Comparison of ENCODE assay signal across 26 mouse cellular contexts in genomic region chr8:57927074-57927473, GRCm38 (mm10).
DNase-seq lines count a peak whose midpoint lies in the region; ATAC-seq lines count a peak whose summit lies in the region.
"Had no signal": no experiment of that assay in that cellular context is flagged by ENCODE, and none has a peak within 500 bp of the region (broad histone marks: within the 10 kb centered on the region; RNA-seq: fewer than 3 reads in every experiment).

No protein-coding gene starts in this region.

- no peak overlapping the region for H3K9ac ChIP-seq in forebrain, embryonic 14.5 days (ENCODE audit: low read length)
- H3K9ac ChIP-seq in forebrain, embryonic 16.5 days (replicated peaks; ENCODE audit: low read depth, low read length), result no peak overlapping the region
- H3K9ac ChIP-seq in neural tube, embryonic 13.5 days, result no peak overlapping the region
- H3K9ac ChIP-seq in neural tube, embryonic 15.5 days (replicated peaks), result no peak overlapping the region
- H3K9ac ChIP-seq: embryonic facial prominence, embryonic 13.5 days; embryonic facial prominence, embryonic 15.5 days; forebrain, embryonic 13.5 days had no signal

- WGBS in forebrain, embryonic 14.5 days, result 77% methylated on average over 6 of the region's 6 CpGs
- WGBS in forebrain, embryonic 16.5 days, result 70% methylated on average over 6 of the region's 6 CpGs
- WGBS in neural tube, embryonic 13.5 days, result 56% methylated on average over 6 of the region's 6 CpGs
- WGBS in neural tube, embryonic 15.5 days, result 58% methylated on average over 6 of the region's 6 CpGs

- peaks cover 17% of the 10 kb centered on the region for H3K4me1 ChIP-seq in forebrain, embryonic 14.5 days (ENCODE audit: control insufficient read depth, insufficient read depth, low read length)
- peaks cover 11% of the 10 kb centered on the region for H3K4me1 ChIP-seq in forebrain, embryonic 16.5 days (replicated peaks; ENCODE audit: control insufficient read depth, insufficient read depth, low read length)
- peaks cover 23% of the 10 kb centered on the region for H3K4me1 ChIP-seq in neural tube, embryonic 13.5 days (replicated peaks)
- H3K4me1 ChIP-seq in neural tube, embryonic 15.5 days, result peaks cover 6% of the 10 kb centered on the region; the same call in 1 of the 2 replicates
- H3K4me1 ChIP-seq: embryonic facial prominence, embryonic 13.5 days; embryonic facial prominence, embryonic 15.5 days had no signal

- H3K9me3 ChIP-seq in forebrain, embryonic 14.5 days (replicated peaks; ENCODE audit: control insufficient read depth, low read length), result no peaks in the 10 kb centered on the region
- no peaks in the 10 kb centered on the region for H3K9me3 ChIP-seq in forebrain, embryonic 16.5 days (ENCODE audit: control insufficient read depth, low read length)
- H3K9me3 ChIP-seq in neural tube, embryonic 13.5 days, result no peaks in the 10 kb centered on the region
- H3K9me3 ChIP-seq in neural tube, embryonic 15.5 days (replicated peaks), result no peaks in the 10 kb centered on the region
- H3K9me3 ChIP-seq: embryonic facial prominence, embryonic 13.5 days; embryonic facial prominence, embryonic 15.5 days; forebrain, embryonic 13.5 days; G1E had no signal

- no peak overlapping the region for H3K4me2 ChIP-seq in forebrain, embryonic 14.5 days (ENCODE audit: low read length)
- no peak overlapping the region for H3K4me2 ChIP-seq in forebrain, embryonic 16.5 days (ENCODE audit: low read length)
- H3K4me2 ChIP-seq in neural tube, embryonic 13.5 days, result no peak overlapping the region
- H3K4me2 ChIP-seq in neural tube, embryonic 15.5 days, result no peak overlapping the region
- H3K4me2 ChIP-seq: embryonic facial prominence, embryonic 13.5 days; embryonic facial prominence, embryonic 15.5 days; forebrain, embryonic 13.5 days had no signal

- peak; percentile 19 for DNase-seq in forebrain, embryonic 14.5 days (ENCODE audit: low spot score)
- peak; percentile 6 for DNase-seq in kidney, postnatal 14 days
- DNase-seq in kidney, postnatal 36 days, result no peak
- DNase-seq: adrenal gland, adult 8-10 months; adrenal gland, postnatal 14 days; adrenal gland, postnatal 36 days; B cell, adult 2 months; cerebellum, adult 11 months; cerebellum, adult 18-20 months; cerebellum, adult 8-10 months; cerebellum, adult 9-11 months; cerebellum, postnatal 14 days; cerebellum, postnatal 36 days; embryo, embryonic 11 days had no signal

- H3K4me3 ChIP-seq in forebrain, embryonic 14.5 days (ENCODE audit: low read depth, low read length), result no peak overlapping the region
- H3K4me3 ChIP-seq in forebrain, embryonic 16.5 days (replicated peaks; ENCODE audit: low read length), result no peak overlapping the region
- no peak overlapping the region for H3K4me3 ChIP-seq in neural tube, embryonic 13.5 days
- H3K4me3 ChIP-seq in neural tube, embryonic 15.5 days (replicated peaks), result no peak overlapping the region
- H3K4me3 ChIP-seq: embryonic facial prominence, embryonic 13.5 days; embryonic facial prominence, embryonic 15.5 days; erythroblast, embryonic 14.5 days; forebrain, embryonic 13.5 days had no signal

- ATAC-seq in forebrain, embryonic 14.5 days, result no peak
- no peak for ATAC-seq in forebrain, embryonic 16.5 days
- 0 out of 2 replicates have a peak, but pooled peaks have one; percentile 32 for ATAC-seq in neural tube, embryonic 13.5 days (ENCODE audit: low read depth)
- ATAC-seq in neural tube, embryonic 15.5 days (ENCODE audit: low FRiP score), result no peak
- ATAC-seq: activated CD4-positive, CD25-positive, alpha-beta regulatory T cell, adult 4 months; CD4-positive, CD25-positive, alpha-beta regulatory T cell, adult 4 months; forebrain, embryonic 13.5 days; Patski had no signal

- H3K36me3 ChIP-seq in forebrain, embryonic 14.5 days (ENCODE audit: control insufficient read depth, insufficient read depth, low read length), result no peaks in the 10 kb centered on the region
- H3K36me3 ChIP-seq in forebrain, embryonic 16.5 days (ENCODE audit: control insufficient read depth, insufficient read depth), result no peaks in the 10 kb centered on the region
- no peaks in the 10 kb centered on the region for H3K36me3 ChIP-seq in neural tube, embryonic 13.5 days
- no peaks in the 10 kb centered on the region for H3K36me3 ChIP-seq in neural tube, embryonic 15.5 days
- H3K36me3 ChIP-seq: embryonic facial prominence, embryonic 13.5 days; embryonic facial prominence, embryonic 15.5 days; G1E had no signal

- no peaks in the 10 kb centered on the region for H3K27me3 ChIP-seq in forebrain, embryonic 14.5 days (replicated peaks; ENCODE audit: control insufficient read depth, insufficient read depth, low read length)
- no peaks in the 10 kb centered on the region for H3K27me3 ChIP-seq in forebrain, embryonic 16.5 days (replicated peaks; ENCODE audit: control insufficient read depth, insufficient read depth, low read length)
- H3K27me3 ChIP-seq in neural tube, embryonic 13.5 days, result no peaks in the 10 kb centered on the region
- H3K27me3 ChIP-seq in neural tube, embryonic 15.5 days (replicated peaks), result no peaks in the 10 kb centered on the region
- H3K27me3 ChIP-seq: CH12.LX; embryonic facial prominence, embryonic 13.5 days; embryonic facial prominence, embryonic 15.5 days; forebrain, embryonic 13.5 days had no signal

- H3K27ac ChIP-seq in forebrain, embryonic 14.5 days (ENCODE audit: low read depth, low read length), result no peak overlapping the region
- no peak overlapping the region for H3K27ac ChIP-seq in forebrain, embryonic 16.5 days (ENCODE audit: low read length)
- H3K27ac ChIP-seq in neural tube, embryonic 13.5 days (replicated peaks), result no peak overlapping the region
- no peak overlapping the region for H3K27ac ChIP-seq in neural tube, embryonic 15.5 days (replicated peaks)
- H3K27ac ChIP-seq: embryonic facial prominence, embryonic 13.5 days; embryonic facial prominence, embryonic 15.5 days; forebrain, embryonic 13.5 days had no signal

Comparison
In these comparisons a context has a peak if more than half of its experiments do, and no peak if none do; other contexts are left out.
1. DNase-seq: peak in forebrain, embryonic 14.5 days (single experiment) and kidney, postnatal 14 days (single experiment); none in kidney, postnatal 36 days (0 of 2).